Mouse (Mus musculus): ENCODE data around the gene Grik3.

DNA sequence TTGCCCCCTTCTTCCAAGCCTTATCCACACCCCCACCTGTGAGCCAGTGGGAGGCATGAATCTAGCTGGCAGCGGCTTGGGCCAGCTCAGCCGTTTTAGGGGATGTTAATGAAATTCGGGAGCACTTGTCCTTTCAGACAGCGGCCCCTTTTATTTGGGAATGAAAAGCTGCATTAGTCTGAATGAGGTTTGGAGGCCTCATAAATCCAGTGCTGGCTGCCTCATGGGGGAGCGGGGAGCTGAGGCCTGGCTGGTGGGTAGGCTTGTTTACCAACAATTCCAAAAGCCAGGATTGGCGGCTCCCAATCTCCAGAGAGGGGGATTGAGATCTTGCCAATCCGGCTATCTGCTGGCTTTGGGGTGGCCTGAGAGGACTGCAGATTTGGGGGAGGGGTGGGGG is 3.5 kb upstream of the Grik3 start:
- TF ChIP-seq CTCF (IDR thresholded peaks at IDR 0.05; ENCODE audit: borderline replicate concordance, insufficient read depth, low read length) (no peak), POLR2A (IDR thresholded peaks at IDR 0.05; ENCODE audit: low read depth, low read length) (no peak)

All from embryonic fibroblast, embryonic 13.5 days (primary cell).